Mouse (Mus musculus) spleen, adult 18-20 months (tissue): ENCODE results near the gene Caln1.

Source experiments
- DNase-seq, 2 experiments: peaks; one replicate each; pipeline ENCODE4 v3.0.0; 2022; ENCODE audit warnings: mixed read lengths in 2 of 2

The Caln1 gene

DNA sequence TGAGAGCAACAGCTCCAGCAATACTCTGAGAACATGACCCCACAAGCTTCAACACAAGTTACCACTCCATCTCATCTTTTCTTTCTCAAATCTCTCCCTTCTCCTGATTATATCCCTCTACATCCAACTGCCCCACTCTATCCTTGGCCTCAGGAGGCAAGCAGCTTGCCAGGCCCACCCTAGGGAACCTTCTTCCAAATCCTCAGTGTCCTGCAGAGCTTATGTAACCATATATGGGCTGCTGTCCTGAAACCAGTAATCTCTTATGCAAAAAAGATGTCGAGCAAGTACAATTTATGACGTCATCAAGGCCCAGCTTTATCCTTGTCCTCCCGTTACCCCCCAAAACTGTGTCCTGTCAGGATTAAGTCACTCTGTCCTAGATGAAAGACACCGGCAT, 333.1 kb downstream of the Caln1 start:
- DNase-seq, result no peak

DNA sequence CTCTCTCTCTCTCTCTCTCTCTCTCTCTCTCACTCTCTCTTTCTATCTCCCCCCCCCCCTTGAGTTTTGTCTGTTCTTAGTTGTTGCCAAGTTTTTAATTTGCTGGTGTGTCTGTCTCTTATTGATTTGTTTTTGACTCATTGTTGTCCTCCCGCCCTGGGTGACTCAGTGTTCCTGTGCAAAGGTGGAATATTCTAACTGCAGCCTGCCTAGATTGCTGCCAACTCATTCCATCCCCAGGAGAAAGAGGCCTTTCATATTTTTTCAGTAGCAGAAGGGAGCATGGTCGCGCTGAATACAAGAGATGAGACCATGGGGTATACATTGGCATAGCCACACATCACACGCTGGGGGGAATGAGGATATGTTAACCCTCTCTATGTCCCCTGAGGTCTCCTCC, 335.6 kb downstream of the Caln1 start:
- DNase-seq, result no peak

DNA sequence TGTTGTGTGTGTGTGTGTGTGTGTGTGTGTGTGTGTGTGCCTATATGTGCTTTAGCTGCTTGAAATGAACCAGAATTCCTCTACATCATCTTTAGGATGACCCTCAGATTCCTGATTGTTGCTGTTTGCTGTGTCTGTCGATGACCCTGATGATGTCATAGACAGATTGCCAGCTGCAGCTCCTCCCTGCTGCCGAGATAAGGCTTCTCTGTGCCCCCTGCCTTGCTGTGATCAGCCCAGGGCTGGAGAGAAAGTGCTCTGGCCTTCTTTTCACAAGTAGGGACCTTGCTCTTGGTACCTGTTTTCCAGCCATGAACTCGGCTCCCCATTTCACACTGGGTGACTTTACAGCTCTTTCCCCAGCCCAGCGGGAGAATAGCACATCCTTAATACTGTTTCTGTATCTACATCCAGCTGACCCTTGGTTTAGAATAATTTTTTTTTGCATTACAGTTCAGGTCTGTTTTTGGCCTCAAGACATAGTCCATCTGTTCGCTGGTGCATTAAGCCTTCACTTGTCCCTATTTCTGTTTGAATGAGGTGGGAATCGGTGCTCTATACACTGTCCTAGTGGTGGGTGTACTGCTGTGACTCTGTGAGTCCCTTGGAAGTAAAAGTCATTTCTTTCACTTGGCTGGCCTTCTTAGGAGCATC, 337.1 kb downstream of the Caln1 start:
- DNase-seq, result no peak

GRCm38 (mm10) chr5:130707755-130708154, 338.5 kb downstream of the Caln1 start:
- no peak for DNase-seq

GRCm38 (mm10) chr5:130708616-130709015, 339.4 kb downstream of the Caln1 start:
- DNase-seq, result no peak

GRCm38 (mm10) chr5:130711643-130712042, 342.4 kb downstream of the Caln1 start:
- DNase-seq, result no peak

DNA sequence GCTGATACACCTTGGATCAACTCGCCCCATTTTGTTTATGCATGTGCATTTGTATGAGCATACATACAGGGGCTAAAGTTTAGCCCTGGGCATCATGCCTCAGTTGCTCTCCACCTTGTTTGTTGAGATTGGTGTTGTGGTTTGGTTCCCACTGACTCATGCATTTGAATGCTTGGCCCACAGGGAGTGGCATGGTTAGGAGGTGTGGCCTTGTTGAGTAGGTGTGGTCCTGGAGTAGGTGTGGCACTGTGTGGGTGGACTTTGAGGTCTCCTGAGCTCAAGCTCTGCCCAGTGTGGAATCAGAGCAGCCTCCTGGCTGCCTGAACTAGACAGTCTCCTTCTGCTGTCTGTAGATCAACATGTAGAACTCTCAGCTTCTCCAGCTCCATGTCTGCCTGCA, 343.0 kb downstream of the Caln1 start:
- no peak for DNase-seq

DNA sequence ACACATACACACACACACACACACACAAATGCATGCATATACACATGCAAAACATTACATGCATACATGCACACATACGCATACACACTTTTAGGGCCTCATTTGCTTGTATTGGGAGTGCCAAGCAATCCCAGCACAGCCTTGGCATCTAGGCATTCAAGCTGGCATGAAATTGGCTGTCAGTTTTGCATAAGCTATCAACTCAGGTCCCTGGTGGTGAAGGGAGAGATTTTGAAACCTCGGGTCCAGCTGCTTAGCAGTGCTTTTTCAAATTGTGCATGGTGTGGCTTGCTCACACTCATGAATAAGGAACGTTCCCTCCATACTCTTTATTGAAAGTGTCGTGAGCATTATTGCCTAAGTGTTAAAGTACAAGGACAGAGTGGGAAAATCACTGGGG, 345.9 kb downstream of the Caln1 start:
- DNase-seq, result no peak

GRCm38 (mm10) chr5:130718385-130718784, 349.1 kb downstream of the Caln1 start:
- DNase-seq, result no peak

DNA sequence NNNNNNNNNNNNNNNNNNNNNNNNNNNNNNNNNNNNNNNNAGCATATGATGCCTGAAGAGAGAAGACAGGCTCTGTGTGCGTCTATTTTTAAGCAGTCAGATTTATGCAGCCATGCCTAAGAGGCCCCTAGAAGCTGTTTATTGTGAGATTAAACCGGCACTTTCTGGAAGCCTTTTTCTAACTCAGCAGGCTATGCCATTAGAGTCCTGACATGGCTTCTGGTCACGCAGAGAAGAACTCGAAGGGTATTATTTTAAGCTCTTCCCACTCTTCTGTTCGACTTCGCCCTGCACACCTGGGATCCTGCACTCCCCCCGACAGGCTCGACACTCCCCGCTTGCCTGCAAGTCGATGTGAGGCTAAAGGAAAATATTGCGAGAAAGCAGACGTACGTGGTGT, 372.9 kb downstream of the Caln1 start:
- no peak for DNase-seq

DNA sequence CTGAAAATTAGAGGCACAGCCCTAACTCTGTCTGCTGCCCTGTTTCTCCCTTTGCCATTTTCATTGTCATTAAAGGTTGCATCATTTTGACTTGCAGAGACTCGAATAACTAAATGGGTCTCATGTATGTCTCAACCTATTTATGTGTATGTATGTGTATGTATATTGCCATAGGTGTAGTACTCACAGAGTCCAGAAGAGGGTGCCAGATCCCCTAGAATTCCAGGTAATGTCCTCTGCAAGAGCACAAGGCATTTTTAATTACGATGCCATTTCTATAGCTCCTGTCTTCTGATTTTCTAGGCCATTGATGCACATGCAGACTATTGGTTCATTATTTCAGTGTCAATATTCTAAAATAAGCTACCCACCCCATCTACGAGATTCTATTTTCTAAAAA, 388.3 kb downstream of the Caln1 start:
- DNase-seq, result no peak

DNA sequence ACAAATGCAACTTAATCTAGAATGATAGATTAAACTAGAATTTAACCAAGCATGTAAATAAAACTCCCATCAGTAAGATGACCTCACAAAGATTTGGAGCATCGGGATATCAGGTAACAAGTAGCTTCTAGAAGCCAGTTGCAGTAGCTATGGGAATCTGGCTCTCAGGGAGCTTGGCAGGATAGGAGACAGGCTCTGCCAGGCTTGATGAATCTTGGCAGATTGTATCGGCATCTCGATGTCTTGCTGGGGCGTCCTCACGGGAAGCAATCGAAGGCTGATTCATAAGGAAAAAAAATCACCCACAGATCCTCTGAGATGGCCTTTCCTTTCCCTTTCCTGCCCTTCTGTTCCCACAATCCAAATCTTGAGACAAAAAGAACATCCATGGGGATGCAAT, 396.5 kb downstream of the Caln1 start:
- no peak for DNase-seq

DNA sequence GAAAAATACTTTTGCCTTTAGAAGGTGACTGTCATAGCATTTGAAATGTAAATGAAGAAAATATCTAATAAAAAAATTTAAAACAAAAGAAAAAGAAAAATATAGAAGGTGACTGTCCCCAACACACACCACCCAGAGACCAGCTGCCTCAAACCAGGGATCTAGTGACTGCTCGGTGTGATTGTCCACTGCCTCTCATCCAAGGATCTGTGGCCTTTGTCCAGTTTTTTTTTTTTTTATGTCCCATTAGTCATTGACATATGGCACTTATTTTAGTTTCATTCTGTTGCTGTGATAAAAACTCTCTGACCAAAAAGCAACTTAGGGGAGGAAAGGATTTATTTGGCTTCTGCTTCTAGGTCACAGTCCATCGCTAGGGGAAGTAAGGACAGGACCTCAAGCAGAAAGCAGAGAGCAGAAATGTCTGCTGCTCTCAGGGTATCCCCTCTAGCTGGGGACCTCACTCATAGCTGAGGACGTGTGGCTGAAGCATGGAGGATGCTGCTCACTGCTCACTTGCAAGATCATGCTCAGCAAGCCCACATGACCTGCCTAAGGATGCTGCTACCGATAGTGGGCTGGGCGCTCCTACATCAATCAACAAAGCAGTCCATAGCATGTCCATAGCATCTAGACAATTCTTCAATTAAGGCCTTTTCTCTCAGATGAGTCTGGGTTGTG, 401.9 kb downstream of the Caln1 start:
- DNase-seq, result no peak

GRCm38 (mm10) chr5:130772491-130772890, 403.2 kb downstream of the Caln1 start:
- no peak for DNase-seq

DNA sequence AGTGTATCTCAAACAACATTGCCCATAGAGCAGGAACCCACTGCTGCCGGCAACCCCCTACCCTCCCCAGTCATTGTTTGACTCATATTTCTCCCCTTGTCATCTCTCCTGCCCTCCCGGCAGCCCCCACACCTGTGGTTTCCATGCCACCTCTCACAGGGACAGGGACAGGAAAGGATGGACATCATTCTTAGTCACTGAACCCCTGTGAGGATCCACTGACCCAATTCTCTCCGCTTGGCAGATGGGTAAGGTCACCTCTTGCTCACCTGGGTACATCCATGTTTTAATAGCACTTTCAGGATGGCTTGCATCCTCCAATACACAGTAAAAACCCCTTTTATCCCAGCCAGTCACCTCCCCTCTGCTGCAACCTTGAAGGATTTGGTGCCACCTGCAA, 405.7 kb downstream of the Caln1 start:
- no peak for DNase-seq

DNA sequence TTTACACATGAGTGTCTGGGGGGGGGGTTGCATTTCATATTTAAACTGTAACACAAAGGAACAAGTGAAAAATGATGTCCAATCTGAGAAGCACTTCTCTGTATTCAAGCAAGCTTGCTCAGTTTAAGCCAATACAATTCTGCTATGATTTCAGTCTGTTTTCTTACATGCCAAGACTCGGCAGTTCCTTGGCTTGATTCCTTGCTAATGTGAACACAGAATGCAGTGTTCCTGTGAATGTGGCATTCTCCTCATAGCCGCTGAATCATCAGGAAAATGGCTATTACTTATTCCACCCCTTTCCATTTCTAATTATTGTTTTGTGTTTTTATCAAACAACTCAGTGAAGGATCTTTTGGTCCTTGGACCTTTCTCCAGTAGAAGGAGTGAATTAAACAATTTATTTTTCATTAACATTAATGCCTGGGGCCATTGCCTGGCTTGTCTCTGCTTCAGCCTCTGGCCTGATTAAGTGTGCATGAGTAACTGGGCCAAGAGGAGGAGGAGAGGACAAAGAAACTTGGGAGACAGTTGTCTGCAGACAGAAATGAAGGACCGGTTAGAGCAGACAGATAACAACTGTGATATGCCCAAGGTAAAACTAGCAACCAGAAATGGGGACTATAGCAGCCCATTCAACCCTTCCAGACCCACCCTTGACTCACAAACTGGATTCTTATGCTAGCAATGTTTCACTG, 423.6 kb downstream of the Caln1 start:
- DNase-seq, result no peak

DNA sequence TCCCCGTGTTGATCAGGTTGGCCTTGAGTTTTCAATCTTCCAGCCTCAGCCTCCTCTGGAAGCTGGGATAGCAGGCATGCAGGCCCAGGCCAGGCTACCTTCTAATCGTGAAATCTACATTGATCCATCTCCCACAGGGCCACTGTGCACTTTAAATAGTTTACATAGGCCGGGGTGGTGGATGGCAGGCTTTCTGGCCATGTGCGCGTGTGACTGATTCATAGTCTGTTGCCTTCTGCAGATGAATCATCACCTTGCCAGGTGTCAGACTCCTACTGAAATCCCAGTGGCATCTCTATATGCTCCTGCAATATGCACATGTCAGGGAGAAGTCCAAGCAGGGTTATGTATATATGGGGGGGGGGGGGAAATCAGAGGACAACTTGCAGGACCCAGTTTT, 428.5 kb downstream of the Caln1 start:
- no peak for DNase-seq

GRCm38 (mm10) chr5:130810314-130810713, 441.1 kb downstream of the Caln1 start:
- no peak for DNase-seq

DNA sequence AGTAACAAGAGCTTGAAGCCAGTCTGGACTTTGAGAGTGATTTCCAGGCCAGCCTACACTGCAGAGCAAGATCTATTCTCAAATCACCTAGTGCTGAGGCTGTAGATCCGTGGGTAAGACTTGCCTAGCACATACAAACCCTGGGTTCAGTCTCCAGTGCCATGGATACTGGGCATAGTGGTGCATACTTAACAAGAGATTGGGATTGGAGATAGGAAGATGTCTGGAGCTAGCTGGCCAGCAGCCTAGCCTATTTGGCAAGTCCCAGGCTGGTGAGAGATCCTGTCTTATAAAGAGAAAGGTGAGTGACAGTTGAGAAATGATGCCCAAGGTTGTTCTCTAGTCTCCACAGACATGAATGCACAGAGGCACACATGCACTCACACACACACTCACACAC, 441.6 kb downstream of the Caln1 start:
- DNase-seq, result no peak

GRCm38 (mm10) chr5:130811266-130811665, 442.0 kb downstream of the Caln1 start:
- DNase-seq, result no peak

GRCm38 (mm10) chr5:130811966-130812365, 442.7 kb downstream of the Caln1 start:
- no peak for DNase-seq

GRCm38 (mm10) chr5:130812556-130812955, 443.3 kb downstream of the Caln1 start:
- no peak for DNase-seq

- DNase-seq, result no peak
Measured at GRCm38 (mm10) chr5:130813089-130813488, 443.8 kb downstream of the Caln1 start.

DNA sequence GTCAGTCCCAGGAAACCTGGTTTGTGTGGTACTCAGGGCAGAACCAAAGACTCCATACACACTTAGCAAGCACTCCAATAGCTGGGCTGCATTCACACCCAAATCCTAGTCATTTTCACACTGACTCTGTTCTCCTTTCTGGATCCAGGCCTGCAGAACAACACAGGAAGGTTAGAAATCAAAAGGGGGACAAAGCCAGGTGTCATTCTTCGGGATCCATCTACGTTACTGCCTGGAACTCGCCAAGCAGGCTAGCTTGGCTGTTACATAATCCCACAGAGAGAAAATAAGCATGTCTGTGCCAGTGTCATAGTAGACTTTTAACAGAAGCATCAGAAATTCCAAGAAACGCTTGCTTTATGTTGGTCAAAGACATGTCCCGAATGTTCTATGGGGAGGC, 446.1 kb downstream of the Caln1 start:
- DNase-seq, result no peak
